Mouse (Mus musculus): ENCODE data around the gene Gon4l.

Gene Gon4l

DNA sequence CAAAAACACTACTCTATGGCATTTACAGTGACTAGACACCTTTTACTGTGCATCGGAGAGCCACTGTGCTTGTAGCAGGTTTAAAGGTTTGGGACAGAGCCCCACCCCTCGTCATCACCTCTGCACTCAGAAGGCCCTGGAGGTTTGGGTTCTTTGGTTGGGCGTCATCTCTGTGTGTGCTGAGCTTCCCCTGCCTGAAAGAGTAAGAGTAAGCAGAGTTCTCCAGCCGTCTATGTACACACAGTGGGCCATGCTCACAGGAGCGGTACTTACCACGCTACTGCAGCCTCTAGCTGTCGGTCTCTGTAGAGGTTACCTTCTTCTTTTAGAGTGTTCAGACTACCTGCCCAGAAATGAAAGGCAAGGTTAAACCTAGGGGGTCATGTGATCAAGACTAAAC is 77.6 kb downstream of the Gon4l start:
- DNase-seq (ENCODE audit: low read depth, low spot score): no peak

DNA sequence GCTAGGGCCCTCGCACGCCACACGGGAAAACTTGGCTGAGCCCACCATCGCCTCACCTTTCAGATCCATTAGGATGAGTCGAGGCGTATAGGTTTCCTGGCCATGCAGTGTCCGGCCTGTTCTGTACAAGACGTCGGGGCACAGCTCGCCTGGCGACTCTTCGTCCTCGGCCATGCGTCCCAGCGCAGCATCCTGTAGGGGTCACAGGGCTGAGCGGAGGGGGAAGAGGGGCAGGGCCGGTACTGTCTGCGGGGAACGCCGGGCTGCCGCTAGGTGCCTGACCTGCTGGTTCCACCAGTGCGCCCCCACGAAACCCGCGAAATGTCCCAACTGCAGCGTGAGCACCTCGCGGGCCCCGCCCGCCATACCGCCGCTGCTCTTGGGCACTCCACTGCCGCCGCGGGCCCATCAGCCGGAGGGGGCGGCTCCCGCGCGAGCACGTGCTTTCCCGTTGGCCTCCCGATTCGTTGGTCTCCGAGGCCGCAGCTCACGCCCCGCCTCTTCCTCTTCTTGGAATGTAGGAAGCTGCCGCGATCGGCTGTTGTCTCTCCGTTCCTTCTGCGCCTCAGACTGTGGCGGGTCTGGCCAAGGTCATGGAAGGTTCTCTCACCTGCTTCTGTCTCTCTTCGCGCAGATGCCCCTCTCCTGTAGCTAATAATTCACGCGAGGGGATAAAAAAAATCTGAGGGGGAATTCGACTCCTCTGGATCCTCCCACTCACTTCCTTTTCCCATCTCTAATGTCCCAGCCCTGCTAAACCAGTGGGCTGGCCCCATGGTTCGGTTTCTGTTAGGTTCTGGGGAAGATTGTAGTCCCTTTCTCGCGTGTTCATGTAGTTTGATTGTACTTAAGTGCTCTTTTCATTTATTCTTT is 78.7 kb downstream of the Gon4l start, which contains the start of gene Msto1:
Gene Msto1, minus strand, starts transcription at position 489 of the 873 bp plus-strand sequence.
- DNase-seq (ENCODE audit: low read depth, low spot score): peak; percentile 95

DNA sequence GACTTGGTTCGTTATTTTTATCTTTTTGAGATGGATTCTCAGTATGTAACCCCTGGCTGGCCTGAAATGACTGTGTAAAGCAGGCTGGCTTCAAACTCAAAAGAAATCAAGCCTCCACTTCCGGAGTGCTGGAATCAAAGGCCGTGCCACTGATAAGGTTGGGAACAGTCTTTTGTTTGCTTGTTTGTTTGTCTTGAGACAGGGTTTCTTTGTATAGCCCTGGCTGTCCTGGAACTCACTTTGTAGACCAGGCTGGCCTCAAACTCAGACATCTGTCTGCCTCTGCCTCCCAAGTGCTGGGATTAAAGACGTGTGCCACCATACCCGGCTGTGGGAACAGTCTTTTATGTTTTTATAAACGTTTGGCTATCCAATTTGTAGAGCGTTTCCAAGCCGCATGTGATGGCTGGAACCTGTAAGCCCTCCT is 79.4 kb downstream of the Gon4l start:
- no peak for DNase-seq (ENCODE audit: low read depth, low spot score)

DNA sequence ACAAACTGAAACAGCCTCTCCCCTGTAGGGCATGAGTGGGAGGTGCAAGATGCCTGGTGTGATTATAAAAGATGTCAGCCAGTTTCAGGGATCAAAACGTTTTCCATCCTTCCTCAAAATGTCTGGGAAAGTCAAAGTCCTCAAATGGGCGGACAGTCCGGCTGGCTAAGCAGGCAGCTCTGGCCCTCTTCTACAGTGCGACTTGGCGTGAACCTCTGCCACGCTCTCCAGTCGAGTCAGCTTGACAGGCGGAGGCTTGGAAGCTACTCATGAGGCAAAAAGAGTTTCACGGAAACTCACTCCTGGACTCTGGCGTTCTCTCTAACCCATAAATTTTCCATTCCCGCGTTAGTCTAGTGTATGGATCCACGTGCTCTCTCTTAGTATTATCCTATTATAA is 84.0 kb downstream of the Gon4l start:
- DNase-seq (ENCODE audit: low read depth, low spot score): no peak

DNA sequence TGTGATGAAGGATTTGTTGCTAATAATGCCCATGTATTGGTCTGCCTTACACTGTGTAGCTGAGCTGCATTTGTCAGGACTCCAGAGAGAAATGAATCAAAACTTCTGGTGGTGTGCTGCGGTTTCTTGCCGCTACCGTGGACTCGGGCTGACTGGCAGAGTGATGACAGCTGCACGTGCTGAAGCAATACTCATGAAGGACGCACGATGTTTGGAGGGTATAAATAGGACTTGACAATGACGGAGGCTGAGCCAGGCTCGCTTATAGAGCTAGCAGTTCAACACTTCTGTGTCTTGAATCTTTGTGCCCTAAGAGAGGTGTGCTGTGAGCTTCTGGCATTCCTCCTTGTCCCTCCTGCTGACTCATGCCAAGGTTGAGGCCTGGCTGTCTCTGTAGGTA is 86.4 kb downstream of the Gon4l start:
- no peak for DNase-seq (ENCODE audit: low read depth, low spot score)

DNA sequence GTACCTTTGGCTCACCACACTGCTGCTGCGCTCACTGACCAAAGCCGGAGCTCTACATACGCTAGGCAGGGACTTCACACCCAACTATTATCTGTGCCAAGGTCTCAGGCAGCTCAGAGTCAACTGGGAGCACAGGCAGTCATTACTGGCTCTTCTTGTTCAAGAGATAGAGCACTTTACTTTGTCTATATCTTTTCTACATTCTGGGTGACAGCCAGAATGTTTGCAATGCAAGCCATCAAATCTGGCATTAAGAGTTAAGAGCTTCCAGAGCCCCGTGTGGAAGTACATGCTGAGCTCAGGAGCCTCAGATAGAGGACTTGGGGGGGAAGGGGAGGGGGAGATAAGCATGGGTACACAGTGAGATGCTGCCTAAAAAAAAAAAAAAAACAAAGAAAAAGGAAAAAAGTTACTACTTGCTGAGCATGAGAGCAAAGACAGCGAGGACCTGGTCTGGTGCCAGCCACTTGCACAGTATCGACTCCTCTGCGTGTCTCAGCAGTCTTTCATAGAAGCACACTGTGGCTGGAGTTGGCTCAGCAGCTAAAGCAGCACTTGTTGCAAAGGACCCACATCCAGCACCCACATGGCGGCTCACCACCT is 89.1 kb downstream of the Gon4l start:
- DNase-seq (ENCODE audit: low read depth, low spot score): no peak

DNA sequence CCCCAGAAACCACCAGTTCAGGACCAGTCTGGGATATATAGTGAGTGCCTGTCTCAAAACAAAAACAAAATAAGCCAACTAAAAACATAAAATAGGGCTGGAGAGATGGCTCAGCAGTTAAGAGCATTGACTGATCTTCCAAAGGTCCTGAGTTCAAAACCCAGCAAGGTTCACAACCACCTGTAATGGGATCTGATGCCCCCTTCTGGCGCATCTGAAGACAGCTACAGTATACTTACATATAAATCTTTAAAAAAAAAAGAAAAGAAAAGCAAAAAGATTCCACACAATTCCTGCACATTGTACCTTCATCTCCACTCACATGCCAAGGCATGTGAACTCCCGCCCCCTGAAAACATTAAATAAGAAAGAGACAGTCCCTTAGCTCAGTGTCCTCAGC is 90.6 kb downstream of the Gon4l start:
- no peak for DNase-seq (ENCODE audit: low read depth, low spot score)

DNA sequence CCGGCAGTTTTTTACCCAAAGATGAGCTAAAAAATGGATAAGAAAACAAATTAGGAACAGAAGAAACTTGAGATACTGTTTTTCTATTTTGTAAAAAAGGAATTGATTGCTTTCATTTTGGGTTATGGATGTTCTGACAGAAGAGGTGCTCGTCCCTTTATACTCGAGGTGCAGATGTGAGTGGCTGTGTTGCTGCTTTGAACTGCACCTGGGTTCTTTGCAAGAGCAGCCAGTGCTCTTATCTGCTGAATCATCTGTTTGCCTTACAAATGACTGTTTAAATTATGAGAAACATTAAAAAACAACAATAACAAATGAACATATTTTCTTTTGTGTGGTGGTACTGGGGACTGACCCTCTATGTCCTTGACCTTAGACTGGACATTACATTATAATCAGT is 94.5 kb downstream of the Gon4l start:
- no peak for DNase-seq (ENCODE audit: low read depth, low spot score)

DNA sequence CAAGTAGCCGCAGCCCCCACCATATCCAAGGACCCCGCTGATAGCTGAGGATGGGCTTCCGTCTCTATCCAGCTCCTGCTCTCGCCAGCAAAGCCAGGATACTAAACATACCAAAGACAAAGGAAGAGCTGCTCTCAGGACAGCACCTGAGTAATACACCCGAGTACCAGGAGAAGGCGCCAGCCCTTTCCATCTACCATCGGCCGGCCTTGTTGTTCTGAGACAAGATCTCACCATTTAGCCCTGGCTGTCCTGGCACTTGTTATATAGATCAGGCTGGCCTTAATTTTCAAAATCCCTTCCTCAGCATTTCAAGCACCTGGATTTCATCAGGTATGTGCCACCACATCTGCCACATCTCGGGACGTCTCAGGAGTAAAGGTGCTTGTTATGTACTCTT is 104.0 kb downstream of the Gon4l start:
- DNase-seq (ENCODE audit: low read depth, low spot score): no peak

DNA sequence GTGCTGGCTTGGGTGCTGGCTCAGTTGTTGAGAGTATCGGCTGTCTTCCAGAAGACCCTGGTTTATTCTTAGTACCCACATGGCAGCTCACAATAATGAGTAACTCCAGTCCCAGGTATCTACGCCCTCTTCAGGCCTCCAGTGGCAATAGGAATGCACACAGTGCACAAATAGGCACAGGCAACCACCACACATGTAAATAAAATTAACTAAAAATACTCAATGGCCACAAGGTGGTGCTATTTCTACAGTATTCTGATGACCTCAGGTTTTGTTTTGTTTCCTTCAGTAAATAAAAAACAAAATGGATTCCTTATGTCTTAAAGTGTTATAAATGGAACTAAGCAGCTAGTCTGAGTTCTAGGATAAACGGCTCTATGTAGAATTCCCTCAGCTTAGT is 104.7 kb downstream of the Gon4l start:
- DNase-seq (ENCODE audit: low read depth, low spot score): peak; percentile 77

DNA sequence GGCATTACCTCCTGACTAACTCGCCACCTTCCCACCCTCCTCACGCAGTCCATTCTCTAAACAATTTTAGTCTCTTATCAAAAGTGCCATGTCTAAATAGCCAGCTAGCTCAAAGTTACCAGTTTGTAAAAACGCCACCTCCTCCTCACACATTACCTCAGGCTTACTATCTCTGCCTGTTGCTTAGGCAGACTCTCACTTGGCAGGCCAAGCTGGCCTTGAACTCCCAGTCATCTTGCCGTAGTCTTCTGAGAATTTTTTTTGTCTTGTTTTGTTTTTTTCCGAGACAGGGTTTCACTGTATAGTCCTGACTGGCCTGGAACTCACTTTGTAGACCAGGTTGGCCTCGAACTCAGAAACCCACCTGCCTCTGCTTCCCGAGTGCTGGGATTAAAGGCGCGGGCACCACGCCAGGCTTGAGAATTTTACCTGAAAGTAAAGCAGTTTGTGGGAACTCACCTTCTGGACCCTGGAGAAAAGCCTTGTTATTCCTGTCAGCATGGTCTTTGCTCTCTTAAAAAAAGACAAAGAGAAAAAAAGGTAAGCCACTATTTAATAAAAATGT is 107.4 kb downstream of the Gon4l start:
- no peak for DNase-seq (ENCODE audit: low read depth, low spot score)

DNA sequence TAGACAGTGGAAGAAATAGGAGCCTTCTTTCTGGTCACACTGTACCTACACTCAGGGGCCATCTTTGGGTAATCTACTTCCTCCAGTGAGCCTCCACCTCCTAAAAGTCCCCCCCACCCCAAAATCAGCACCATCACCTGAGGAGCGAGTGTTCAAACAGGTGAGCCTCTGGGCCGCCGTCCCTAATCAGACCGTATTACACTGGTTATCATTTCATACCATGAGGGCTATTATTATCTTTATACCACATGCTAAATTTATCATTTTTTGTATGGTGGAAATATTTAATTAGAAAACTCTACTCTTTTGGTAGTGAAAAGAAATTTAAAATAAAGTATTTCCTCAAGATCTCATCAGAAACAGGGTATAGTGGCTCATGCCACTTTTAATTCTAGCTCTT is 109.1 kb downstream of the Gon4l start:
- no peak for DNase-seq (ENCODE audit: low read depth, low spot score)

DNA sequence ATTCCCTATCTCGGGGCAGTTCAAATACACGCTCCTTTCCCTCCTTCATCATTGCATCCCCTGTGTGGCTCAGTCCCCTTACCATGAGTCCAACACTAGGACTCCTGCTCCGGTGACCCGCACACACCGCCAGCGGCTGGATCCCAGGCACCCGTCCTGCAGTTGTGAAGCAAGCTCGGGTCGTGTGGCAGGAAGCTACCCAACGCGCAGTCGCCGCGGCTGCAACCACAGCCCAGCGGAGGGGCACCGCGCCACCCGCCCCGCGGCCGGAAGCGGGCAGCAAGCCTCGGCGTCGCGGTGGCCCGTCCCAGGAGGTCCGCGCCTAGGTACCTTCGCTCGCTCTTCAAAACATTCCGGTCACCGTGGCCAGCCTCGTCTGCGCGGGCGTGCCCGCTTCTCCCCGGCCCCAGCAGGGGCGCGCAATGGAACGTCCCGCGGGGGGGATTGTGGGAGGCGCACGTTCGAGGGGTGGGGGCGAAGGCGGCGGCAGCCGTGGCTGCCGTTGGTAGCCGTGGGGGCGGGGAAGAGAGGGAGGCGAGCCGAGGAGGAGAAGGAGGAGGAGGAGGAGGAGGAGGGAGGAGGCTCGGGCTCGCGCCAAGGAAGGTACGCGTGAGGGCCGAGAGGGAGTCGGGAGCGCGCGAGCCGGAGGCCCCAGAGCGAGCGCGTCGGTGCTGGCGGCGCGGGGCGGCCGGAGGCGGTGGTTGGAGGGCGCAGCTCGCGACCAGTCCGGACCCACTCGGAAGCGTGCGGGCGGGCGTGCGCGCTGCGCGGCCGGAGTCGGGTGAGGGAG is 115.0 kb downstream of the Gon4l start:
- peak; percentile 92 for DNase-seq (ENCODE audit: low read depth, low spot score)

DNA sequence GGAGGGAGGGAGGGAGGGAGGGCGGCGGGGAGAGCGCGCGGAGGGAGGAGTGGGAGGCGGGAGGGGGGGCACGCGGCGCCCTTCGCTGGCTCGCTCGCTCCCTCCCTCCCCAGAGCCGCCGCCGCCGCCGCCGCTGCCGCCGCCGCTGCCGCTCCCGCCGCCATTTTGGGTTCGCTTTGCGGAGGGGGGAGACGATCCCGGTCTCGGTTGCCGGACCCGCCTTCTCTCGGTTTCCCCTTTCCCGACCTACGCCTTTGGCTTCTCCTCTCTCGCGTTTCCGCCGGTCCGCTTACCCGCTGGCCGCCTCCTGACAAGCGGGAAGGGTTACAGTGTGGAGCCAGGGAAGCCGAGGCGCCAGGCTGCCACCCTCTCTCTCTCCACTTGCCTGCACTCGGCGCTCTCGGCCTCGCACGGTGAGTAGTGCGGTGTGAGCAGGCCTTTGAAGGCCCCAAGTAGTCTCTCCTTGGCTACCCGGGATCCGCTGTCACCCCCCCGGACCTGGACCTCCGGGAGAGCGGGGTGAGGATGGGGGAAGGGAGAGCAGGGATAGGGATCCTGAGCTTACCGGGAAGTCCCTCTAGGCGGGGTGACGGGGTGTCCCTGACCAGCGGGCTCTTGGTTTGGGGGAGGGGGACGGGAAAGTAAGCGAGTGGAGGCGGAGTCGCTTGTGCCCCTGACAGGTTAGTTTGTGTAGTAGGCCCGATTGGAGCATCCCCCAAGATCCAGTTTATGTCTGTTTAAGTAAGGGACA is 115.7 kb downstream of the Gon4l start, which contains the start of the genes Ash1l and Dap3:
Gene Ash1l, plus strand, starts transcription at position 47 of the 751 bp plus-strand sequence.
Gene Dap3, minus strand, starts transcription at position 606 of the 751 bp plus-strand sequence.
- peak; percentile 89 for DNase-seq (ENCODE audit: low read depth, low spot score)

DNA sequence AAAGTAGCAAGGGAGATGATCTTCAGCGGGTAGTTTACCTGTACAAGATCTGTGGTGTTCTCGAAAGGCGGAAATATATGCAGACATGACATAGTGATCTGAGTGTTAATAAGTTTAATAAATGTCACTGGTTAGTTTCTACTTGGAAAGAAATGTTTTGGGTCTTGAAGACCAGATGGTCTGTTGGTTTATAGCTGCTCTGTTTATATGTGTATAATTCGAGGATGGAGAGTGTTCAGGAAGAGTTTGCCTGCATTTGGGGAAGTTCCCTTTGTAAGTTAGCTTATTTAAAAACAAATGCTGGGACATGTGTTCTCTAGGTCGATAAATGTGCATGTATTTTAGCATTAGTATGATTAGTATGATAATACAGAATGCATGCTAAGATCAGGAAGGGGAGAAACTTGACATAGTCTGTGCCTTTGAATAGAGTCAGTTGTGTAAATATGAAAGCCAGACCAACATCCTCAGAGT is 116.3 kb downstream of the Gon4l start:
- DNase-seq (ENCODE audit: low read depth, low spot score): no peak

DNA sequence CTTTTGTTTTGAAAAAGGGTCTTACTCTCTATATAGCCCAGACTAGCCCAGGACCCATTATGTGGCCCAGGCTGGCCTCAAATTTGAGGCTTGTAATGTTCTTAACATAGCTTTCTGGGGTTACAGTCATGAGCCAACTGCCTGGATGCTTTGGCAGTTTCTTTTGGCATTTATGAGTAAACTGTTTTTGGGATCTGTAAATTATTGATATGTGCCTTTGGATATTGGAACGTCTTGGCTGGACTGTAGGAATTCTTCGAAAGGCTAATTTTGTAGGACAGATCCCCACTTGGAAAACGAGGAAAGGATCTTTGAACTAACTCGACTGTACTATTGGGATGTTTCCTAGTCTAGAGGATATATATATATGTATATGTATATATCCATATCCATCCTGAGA is 118.2 kb downstream of the Gon4l start:
- DNase-seq (ENCODE audit: low read depth, low spot score): no peak

DNA sequence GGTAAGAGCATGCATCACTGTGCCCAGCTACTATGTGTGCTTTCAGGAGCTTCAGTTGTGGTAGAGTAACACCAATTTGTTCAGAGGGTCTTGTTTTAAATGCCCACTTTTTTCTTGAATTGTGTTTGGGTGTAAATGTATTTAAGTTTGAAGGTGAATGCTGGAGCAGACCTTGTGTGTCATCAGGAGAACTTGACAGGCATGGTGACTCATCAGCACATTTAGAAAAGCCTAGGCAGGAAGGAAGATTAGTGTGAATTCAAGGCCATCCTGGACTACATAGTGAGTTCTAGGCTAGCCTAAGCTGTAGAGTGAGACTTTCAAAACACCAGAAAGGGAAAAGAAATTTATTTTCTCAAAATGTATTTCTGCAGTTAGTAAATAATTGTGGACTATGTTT is 118.7 kb downstream of the Gon4l start:
- no peak for DNase-seq (ENCODE audit: low read depth, low spot score)
